Mouse (Mus musculus) C2C12 (cell line): ENCODE measurements at regions not wholly inside any gene's neighbourhood (a gene's known extent, or its start where the extent isn't known, plus 50 kb on each side); places are given as distances from the start of the nearest gene placed in this dataset.

Experiments
- CEBPB ChIP-seq: IDR thresholded peaks from one replicate; pipeline ENCODE4 v1.6.1; 2011; ENCODE audit warnings: low read depth, mild to moderate bottlenecking, control low read depth, moderate library complexity
- CTCF ChIP-seq: IDR thresholded peaks from one replicate; pipeline ENCODE4 v1.5.1; 2011; ENCODE audit not compliant: control insufficient read depth, insufficient read depth, insufficient read length
- MYOG ChIP-seq: IDR thresholded peaks from one replicate; pipeline ENCODE4 v1.6.1; 2011; ENCODE audit not compliant: control insufficient read depth, insufficient read length; ENCODE audit errors: extremely low read depth
- USF1 ChIP-seq: IDR thresholded peaks from one replicate; pipeline ENCODE4 v1.6.1; 2011; ENCODE audit warnings: low read depth, mild to moderate bottlenecking, control low read depth, moderate library complexity

DNA sequence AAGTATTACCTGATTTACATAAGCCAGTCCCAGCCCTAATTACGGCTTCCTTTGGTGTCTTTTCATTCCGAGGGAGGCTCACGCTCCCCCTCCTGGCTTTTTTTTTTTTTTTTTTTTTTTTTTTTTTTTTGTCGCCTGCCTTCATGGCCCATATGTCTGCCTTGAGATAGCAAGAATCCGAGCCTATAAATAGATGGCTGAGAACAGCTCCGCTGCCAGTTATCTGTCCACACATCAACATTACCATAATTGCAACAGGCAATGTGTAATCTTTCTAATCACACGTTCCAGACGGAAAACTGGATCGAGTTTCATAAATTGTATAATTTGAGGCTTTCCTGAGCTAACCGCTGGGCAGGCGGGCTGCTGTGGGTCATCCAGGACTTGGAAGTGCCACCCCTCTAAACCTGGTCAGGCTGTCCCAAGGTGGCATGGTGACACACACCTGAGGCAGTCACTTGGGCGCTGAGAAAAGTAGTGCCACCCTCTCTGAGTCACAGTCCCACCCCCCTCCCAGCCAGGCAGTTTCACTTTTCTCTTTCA is 93.9 kb upstream of the Tle3 start:
- no peak for TF ChIP-seq USF1
- TF ChIP-seq CTCF: no peak
- peak; percentile 36 for TF ChIP-seq CEBPB
- TF ChIP-seq MYOG: no peak
